Mouse (Mus musculus) natural killer cell, adult 2 months (primary cell): ENCODE data around the gene Dnm3.

Experiments used
- DNase-seq, 2 experiments: peaks; one replicate each; pipeline ENCODE4 v3.0.0; 2022; ENCODE audit warnings: low spot score in 2 of 2

The Dnm3 gene

DNA sequence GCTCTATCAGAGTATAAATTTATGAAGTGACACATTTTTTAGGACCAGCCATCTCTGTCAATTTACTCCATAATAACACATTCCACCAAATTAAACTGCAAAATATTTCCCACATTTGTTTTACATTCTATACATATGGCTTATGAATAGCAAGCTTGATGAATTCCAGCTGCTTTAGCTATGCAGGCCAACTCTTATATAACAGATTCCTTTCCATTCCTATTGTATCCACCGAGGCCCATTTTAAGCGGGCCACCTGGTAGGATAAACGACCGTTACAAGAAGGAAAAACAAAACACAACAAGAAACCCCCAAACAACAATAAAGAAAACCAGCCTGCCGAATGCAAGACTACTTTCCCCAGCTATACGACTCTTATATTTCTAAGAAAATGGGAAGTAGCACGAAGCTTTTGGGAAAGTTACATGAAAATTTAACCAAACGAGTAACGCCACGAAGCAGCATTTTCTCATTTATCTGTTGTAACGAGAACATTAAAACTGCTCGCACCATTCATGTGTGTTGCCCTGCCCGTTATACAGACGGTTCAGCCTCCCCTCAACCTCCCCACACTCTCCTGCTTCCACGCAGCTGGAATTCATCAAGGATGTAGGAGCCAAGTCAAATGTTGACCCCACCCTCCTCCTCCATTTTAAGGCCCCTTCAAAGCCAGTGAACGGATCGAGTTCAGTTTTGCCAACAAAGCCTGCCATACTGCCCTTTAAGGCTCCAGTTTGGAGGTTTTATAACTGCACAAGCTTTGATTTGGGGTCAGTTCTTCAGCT, 403.0 kb downstream of the Dnm3 start:
- no peak for DNase-seq

DNA sequence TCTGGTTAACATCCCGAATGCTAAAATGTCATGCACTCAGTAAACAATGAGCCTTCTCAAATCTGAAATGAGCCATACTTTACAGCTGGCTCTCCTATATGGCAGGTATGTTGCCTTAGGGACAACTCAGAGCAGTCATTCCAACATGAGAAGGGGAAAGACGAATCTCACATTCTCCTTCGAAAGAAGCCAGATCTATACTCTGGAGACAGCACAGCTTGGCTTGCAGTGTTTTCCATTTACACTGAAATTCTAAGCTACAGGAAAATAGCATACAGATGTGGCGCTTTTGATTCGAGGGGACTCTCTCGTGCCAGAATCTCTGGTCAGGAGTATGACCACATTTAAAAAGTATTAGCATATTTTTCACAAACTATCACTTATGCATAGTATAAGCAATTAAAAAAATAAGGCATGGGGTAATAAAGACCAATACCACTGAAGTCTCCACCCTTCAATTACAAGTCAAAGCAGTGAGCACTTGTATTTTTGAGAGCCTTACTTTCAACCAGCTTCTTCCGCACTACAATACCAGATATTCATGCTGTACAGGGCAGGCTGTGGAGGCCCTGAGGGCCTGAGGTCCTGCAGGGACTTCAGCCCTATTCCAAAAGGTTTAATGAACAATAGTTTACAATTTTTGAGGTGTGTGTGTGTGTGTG, 404.8 kb downstream of the Dnm3 start:
- no peak for DNase-seq

DNA sequence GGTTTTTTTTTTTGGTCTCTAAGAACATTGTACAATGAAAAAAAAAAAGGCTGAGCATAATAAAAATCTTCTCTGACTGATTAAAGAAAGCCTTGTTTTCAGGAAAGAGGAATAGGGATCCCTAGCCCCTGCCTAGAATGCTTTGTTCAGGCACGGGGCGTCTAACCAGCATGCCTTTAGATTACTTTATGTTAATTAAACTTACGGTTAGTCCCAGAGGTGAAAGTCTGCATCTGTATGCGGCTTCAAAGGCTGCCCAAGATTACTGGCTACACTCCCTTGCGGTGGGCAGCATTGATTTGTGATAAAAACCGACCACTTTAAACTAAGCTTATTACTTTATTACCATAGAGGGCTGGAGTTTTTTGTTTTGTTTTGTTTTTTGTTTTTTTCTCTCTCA, 424.2 kb downstream of the Dnm3 start:
- no peak for DNase-seq

DNA sequence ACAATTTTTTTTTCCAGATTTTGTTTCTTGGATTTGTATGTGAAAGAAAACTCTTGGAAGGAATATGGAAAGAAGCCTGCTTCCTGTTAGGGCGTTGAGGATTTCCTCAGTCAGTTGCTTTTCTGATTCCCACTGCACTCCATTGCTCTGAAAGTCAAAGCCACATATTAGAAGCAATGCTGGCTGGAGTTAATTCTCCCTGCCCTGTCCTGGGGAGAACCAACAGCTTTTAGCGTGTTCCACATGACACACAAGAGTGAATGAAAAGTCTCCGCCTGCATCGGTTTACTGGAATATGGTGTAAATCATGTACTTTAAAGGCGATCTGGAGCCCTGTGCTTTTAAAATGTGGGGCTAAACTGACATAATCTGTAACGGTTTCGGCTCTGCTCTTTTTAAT, 424.6 kb downstream of the Dnm3 start:
- DNase-seq: no peak

DNA sequence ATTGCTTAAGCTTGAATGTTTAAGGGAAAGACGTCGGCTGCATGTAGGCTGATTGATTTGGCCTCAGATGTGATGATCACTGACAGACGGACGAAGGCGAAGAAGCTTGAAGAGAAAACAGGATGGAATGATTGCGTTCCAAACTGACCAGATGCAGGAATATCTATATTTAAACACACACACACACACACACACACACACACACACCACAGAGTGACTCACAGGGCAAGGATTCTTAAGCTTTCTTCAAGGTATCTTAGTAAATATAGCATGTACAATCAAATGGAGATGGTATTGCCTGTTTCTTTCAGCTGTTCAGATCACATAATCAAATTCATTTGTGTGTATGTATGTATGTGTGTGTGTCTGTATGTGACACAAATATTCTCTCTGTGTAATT, 425.1 kb downstream of the Dnm3 start:
- DNase-seq: no peak

DNA sequence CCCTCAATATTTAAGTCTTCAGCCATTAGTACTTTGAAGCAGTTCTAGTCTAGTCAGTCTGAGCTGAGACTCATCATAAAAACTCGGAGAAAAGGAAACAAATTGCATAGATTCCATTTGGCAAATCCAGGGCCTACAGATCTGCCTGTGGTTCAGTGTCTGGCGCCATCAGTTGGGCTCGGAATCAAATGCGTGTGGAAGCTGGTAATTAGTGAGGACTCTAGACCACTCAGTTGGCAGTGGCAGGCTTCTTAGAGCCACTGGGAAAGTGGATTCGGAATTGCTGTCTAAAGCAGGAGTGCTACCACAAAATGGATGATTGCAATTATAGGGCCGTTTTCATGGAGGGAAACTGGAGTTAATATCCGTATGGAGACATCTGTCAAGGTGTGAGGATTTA, 425.7 kb downstream of the Dnm3 start:
- no peak for DNase-seq

DNA sequence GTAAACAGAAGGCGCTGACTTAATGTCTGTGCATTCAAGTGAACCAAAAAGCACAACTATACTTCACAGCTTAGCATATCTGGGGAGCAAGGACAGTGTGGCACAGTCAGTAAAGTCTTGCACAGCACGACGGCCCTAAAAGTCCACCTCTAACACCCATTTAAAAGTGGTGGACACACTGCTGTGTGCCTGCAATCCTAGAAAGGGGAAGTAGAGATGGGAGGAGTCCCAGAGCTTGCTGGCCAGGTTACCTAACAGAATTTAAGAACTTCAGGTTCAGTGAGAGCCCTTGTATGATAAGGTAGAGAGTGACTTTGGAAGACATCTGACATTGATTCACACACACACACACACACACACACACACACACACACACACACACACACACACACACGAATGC, 426.1 kb downstream of the Dnm3 start:
- no peak for DNase-seq

DNA sequence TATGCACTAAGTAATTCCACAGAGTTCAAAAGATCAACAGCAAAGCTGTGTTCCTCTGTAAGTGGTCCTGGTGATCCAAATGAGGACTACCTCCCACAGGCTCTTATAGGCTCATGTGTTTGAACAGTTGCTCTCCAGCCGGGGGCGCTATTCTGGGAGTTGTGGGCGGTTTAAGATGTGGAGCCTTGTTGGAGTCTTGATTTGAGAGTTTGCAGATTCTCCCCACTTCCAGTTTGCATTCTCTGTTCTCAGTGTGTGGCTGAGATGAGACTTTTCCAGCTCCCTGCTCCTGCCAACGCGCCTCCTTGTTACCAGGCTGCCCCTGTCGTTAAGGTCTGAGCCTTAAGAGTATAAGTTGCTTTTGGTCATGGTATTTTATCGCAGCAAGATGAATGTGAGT, 430.2 kb downstream of the Dnm3 start:
- DNase-seq: no peak

DNA sequence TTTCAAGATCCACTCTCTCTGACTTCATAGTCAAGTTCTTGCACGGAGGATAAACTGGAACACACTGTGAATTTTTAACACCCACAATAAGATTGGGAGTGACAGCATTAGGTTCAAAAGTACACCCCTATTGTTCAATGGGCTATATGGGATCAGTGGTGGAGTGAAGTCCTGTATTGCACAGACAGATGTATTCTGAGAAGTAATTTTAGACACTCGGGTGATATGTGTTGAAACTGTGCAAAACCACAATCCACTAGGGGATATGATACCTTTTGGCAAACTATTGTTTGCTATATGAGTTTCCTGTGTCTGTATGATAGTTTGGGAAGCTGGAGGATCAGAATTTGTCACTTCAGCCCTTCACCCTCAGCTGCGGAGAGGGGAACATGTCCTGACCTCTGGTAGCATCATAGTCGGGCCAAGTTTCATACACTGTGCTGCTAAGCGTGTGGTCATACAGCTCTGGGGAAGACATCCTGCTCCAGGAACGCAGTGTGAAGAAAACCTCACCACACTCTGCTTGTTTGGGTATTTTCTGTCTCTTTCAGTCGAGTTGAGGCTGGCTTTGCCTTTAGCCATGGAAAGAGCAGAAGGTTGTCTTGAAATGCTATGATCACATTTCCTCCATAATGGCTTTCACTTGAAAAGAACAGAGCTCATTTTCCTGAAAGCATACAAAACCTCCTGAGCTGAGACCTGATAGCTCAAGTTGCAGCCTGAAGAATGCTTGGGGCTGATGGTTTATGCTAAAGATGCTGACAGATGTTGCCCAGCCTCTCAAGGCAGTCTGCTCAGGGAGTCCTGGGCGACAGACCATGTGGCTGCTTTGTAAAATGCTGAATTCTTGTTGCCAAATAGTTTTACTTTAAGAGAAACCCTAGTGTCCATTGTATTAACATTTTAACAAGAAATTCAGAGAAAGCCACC, 433.8 kb downstream of the Dnm3 start:
- no peak for DNase-seq

DNA sequence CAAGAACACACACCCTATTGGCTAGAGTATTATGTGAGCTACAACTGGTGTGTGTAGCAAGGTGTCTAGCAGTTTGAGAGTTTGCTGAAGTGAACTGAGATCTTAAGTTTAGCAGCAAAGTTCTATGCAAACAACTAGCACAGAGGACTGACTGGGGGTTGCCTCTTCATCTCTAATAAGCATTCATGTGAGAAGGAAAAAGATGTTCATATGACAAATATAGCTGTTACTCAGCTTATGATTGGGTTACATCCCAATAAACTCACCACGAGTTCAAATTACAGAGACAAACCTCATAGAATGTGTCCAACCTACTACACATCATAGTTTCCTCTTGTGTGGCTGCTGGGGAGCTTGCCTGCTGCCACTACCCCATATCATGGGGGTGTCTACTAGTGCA, 434.6 kb downstream of the Dnm3 start:
- no peak for DNase-seq

DNA sequence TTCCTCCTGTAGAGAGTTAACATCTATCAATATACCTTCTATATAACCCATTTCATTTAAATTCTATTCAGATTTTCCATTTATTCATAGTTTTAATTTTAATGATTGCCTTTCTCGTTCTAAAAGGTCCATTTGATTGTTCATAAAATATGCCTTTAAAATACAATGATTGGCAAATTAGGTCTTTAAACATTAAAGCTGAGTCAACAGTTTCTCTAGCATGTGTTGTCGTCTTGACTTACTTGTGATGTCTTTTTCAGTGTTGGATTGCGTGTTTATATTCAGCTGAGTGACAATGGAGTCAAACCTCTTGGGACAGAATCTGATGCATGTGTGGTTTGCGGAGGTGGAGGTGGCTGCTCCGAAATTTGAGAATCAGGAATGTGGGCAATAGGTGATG, 435.4 kb downstream of the Dnm3 start:
- no peak for DNase-seq

DNA sequence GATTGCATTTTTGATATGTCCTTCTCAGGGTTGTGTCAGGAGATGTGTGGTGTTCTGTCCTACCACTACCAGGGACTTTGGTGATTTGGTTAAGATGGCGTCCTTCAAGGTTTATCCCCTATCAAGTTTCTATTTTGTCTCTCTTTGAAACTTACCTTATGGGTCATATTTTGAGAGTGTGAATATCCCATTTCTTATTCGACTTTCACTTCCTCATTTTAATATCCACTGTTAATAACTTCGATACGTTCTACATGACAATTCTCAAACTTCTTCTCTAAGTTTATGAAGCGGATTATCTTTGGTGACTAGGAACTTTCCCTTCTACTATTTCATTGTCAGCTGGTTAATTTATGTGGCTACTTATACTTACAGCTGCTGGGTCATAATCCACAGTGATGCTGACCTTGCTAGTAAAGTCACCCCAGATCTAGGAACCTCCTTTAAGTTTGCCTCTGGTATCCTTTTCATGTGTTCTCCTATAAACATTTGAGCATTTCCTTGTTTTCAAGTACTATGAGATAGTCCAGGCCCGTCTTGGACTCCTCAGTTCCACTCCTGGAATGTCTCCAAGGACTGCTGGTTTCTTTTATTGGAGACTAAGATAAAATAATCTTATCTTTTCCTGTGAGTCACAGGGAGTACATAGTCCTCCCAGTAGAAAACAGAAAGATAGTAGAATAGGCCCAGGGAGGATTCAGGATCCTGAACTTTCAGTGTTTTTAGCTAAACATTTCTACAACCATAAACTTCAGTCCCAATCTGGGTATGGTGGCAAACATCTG, 437.2 kb downstream of the Dnm3 start:
- no peak for DNase-seq

DNA sequence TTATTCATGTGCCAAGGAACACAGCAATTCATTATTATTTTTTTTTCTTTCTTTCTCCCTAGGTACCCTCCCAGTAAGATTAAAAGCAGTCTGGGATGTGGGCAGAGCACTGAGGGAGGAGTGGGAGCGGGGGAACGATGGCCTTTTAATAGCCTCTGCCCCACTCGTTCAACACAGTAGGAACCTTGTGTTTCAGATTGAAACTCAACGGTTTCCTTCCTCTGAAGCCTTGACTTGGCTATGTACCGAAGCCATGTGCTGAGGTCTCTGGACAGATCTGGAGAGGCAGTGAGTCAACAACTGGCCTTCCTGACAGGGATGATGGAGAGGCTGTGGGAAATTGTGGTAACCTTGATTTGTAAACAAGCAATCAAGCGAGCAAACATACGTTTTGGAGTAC, 438.0 kb downstream of the Dnm3 start:
- DNase-seq: no peak

DNA sequence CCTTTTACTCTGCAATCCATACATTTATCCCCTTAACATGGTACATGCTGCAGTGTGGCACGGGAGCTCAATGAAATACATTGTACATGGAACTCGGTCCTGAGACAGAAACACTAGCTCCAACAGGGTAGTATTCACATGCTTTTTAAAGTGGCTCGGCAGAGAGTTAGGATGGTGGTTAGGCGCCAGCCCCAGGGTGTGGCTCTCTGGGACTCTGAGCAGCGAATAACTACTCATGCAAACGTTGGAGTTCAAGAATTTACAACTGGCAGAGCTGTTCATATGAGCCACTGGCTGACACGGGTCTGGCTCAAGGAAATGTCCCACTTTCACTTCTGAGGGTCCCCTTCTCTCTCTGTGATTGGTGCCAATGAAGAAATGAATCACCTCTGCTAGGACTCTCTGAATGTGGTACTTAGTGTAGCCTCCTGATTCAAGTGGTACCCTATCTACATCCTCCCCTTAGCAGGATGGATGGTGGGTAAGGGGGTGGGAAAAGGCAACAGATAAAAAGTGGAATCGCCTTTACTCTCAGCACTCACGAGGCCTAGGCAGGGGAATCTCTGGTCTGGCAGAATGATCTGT, 438.7 kb downstream of the Dnm3 start:
- DNase-seq: no peak

DNA sequence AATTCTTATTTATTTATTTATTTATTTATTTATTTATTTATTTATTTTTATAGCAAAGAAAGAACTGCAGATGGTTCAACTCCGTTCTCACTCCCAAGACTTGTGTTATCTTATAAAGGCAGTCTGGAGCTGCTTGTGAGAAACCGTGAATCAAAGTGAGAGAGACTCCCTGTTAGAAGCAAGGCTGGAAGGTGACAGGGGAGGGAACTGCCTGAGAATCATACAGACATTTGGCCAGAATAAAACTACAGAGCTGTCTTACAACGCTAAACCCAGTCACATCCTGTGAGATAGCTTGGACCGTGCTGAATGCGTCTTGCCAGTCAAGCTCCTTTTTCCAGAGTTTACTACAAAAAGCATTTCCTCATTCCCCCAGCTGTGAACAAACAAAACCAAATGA, 439.4 kb downstream of the Dnm3 start:
- no peak for DNase-seq

DNA sequence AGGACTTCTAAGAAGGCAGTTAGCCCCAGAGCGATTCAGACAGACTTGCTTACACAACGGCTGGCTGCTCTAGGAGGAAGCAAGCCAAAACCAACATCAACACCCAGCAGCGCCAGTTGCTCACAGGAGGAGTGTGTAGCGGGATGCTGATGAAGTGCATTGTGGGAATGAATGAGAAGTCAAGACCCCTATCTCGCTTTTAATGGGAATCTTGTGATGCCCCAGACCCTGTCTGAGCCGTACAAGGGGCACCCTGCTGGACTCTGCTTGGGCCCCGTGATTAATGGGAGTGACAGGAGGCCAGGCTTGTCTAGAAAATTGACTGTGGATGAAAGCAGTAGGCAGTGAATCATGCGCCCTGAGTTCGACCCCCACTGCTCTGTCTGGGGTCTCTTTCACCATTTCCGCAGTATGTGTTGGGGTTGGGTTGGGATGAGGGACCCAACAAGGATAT, 439.8 kb downstream of the Dnm3 start:
- no peak for DNase-seq

DNA sequence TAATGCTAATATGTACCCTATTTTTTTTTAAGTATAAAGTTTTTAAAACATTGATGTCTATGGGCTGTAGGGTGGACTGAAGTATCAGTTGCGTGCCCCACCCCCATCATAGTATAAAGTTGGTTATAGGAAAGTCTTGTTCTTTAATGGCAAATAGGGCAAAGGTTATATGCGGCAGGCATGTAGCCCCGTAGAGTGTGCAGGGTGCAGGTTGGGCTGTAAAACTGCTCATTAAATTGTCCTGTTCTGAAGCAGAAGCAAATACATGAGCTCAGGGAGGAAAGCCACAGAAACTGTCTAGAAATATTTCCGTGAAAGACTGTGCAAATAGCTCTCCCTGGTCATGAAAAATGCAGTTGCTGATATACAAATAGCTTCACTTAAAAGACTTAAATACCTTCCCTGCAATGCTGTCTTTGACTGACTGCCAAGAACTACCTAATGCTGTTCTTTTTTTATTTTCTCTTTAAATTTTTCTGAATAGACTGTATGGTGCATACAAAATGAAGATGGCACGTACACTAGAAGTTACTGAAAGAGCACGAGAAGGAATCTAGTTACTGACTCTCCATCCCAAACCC, 440.6 kb downstream of the Dnm3 start:
- DNase-seq: no peak

DNA sequence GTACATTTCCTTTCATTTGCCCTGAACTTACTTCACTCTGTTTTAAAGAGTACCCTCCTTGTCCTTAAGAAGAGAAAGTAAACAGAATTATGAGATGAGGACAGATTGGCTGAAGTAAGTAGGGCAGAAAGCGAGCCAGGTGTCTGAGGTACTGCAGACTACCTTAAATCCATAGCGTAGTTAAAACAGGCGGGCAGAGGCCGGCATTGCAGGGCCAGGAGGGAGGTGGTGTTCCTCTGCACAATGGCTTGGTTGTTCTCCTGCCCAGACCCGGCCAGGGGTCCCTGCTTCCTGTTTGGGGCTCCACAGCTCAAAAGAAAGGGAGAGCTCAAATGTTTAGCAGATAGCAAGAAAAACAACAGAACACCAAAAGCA, 441.4 kb downstream of the Dnm3 start:
- DNase-seq: no peak

DNA sequence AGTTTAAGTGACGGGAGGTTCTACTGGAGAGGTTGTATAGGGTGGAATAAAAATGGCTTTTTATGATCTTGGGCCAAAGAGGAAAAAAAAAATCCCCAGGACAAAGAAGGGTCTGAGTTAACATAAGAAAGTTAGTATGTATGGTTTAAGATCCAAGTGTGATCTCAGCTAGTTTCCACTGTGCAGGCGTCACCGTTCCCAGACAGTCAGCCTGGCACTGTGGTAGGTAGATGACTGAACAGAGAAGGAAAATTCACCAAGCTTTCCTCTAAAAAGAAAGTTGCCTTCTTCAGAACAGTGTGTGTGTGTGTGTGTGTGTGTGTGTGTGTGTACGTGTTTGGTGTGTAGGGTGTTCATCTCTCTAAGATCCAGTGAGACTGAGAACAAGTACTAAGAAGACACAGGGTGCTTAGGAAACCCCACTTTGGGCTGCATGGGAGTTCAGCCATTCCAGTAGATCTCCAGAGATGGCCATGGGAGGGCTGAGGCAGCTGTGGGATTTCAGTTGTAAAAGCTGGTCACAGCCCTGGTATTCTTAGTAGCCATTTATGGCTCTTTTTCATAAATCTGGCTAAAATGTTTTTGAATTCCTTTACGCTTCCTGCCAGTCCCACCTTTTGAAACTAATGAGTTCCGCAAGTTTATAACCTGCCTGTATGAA, 441.9 kb downstream of the Dnm3 start:
- DNase-seq: no peak

DNA sequence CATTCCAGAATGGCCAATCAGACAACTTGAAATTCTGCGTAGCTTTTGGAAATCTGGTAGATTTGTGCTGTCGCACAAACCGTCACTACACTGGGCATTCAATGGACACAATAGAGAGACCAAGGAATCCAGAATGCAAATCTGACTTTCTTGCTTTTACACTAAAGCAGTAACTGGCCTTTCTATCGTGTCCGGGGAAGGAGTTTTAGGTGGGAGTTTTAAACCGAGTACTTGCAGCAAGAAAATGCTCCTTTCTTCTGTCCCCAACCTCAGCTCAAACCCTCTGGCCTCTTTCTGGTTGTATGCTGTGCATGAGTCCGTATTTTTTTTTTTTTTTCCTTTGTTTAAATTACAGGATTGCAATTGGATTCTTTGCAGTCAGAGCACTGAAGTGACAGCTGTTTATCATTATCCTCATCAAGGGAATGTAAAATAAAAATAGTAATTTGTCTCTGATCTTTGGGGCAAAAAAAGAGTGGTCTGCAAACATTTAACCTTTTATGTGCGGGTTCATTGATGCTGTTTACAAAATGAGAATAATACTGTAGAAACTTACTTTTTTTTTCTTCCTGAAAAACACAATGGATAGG, 454.1 kb downstream of the Dnm3 start:
- no peak for DNase-seq
